Mouse (Mus musculus): Measurements from ENCODE around the gene Unc13d.

Gene Unc13d

DNA sequence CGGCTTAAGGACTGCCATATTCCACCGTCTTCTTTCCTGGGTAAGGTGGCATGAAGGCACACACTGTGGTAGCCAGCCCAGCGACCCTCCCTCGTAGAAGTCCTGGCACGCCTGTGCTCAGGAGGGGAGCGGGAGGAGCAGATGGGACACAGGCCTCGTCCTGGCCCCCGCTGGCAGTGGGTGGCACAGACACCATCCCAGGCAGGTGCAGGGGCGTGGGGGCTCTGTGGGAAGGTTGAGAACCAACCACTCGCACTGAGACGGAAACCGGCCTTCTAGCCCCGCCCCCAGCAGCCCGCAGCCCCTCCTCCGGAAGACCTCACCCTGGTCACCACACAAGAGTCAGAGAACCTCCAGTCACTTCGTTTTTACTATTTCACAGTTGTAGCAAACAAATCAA is 460 bp upstream of the Unc13d start:
- in situ Hi-C loops (cut with MseI, MboI) = no loop called here

DNA sequence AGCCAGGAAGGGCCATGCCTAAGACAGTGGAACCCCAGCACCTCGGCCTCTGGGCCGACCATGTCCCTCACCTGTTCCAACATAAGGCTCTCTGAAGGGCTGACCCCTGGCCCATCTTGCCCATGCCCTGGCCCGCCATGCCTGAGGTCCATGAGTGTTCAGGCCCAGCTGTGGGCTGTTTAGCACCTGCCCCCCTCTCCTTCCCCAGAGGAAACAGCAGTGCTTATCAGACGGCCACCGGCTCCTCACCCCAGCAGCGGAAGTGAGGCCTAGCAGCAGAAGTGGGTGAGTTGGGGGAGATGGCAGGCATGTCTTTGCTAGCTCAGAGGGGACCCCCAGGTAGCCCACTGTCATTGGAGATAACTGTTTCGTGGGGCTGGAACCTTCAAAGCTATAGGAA is 925 bp downstream of the Unc13d start:
- in situ Hi-C loops (cut with MseI, MboI) = no loop called here

DNA sequence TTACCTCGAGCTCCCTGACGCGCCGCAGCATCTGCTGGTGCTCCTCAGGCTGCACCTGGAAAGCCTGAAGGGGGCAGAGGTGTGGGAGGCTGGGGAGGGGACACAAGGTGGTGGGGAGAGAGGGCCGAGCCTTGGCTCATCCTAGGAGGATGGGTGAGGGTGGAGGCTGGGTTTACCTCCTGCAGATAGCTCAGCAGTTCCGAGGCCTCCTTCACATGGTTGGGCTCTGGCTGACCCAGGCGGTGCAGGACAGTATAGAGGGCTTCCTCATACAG is 1.6 kb downstream of the Unc13d start:
- in situ Hi-C loops (cut with MseI, MboI) = no loop called here

DNA sequence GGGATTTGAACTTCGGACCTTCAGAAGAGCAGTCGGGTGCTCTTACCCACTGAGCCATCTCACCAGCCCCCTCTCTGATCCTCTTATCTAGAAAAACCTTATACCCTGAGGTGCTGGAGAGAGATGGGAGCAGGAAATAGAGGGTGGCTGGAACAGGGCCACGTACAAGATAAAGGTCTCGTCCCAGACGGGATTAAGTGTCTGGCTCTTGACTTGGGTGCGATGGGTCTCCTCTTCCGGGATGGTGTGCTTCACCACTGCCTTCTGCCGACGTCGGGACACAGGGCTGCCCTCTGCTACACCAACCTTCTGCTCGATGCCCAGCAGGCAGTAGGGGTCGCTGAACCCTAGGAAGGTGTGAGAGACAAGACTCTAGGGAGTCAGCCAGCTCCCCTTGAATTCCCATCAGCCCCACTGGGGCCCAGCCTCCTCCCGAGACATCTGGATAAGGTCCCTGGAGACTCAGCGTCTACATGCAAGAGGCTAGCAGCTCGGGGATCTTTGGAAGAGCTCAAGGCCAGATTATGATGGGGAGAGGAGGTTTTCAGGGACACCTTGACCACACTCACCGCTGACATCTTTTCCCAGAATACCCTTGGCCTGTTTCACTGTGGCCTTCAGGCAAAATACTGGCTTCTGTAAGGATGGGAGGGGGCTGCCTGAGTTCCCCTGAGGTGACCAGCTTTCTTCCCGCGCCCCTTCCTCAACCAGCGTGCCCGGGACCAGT is 2.1 kb downstream of the Unc13d start:
- in situ Hi-C loops (cut with MseI, MboI) = no loop called here

DNA sequence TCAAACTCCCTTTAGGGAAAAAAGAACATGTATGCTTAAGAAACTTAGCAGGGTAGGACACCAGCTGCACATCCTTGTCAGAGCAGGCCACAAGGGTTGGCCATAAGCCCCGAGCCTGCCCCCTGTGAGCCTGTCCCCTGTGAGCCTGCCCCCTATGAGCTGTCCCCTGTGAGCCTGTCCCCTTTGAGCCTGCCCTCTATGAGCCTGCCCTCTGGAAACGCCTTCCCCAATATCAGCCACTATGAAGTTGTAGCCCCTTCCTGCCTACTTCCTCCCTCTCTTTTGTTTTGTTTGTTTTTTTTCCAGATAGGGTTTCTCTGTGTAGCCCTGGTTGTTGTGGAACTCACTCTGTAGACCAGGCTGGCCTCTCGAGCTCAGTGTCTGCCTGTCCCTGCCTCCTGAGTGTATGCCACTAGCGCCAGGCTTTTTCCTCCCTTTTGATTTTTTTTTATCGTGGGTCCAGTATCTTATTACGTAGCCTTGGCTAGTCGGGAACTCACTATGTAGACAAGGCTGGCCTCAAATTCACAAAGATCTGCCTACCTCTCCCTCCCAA is 3.2 kb downstream of the Unc13d start:
- in situ Hi-C loops (cut with MseI, MboI) = no loop called here

DNA sequence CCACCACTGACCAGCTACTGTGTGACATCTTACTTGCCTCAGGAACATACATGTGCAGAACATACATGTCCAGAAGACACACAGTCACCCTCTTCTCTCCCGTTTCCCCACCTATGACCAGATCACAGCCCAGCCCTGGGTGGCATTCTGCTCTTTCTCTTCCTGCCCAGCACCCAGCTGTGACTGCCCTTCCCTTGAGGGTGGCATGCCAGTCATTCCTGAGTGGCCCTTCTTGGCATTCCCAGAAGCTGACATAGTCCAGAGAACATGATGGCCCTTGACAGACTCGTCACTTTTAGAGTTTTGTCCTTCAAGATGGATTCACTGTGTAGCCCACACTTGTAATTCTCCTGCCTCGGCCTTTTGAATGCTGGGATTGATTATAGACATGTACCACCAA is 5.2 kb downstream of the Unc13d start:
- in situ Hi-C loops (cut with MseI, MboI) = no loop called here

DNA sequence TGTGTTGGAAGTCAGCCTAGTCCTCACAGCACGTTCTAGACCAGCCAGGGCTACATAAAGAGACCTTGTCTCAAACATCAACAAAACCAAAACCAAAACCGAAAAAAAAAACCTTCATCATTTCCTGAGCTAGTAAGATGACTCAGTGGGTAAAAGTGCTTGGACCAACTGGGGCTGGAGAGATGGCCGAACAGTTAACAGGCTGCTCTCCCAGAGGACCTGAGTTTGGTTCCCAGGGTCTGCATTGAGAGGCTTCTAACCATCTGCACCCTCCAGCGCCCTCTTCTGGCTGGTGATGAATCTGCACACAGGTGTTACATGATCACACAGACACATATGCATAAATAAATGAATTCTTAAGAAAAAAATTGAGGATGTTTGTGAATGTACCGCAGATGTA is 6.3 kb downstream of the Unc13d start:
- in situ Hi-C loops (cut with MseI, MboI) = no loop called here

DNA sequence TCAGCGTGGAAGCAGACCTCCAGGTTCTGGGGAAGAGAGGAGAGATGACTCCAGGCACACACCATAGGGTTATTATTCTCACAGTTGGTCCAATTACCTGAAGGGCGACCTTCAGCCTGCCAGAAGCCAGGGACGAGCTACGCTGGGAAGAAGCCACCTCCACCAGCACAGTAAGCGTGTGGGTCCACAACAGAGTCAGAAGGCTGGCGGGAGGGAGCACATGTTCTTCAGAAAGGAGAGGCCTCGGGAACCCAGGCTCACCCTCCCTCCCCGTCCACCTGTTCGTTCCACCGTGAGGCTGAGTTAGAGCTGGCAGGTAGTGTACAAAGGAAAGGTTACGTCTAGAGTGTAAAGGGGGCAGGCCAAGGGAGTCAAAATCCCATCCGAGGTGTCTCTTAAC is 12.4 kb downstream of the Unc13d start:
- in situ Hi-C loops (cut with MseI, MboI) = no loop called here

DNA sequence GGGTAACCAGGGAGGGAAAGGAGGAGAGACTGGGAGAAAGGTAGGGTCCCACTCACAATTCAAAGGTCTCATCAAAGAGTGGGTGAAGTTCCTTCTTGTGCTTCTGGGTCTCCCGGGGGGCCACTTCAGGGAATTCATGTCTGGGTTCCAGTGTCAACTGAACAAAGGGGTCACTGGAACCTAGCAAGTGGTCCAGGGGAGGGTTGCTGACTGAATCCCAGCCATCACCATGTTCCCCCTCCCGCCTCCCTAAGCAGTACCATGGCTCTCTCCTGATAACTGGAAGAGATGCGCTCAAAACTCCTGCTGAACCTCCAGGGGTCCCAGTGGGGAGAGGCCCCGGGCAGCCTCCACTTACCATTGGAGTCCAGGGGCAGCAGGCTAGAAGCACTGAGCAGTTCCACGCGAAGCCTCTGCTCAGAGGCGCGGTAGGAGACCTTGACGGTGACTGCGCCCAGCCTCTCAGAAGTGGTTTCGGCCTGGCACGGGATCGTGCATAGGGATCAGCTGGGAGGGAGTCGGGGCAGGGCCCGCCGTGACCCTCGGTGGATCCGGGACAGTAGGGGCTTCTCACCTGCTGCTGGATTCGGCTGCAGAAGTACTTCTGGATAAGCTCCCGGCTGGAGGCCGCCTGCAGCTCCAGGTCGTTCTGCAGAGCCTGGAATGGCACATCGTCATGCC is 13.4 kb downstream of the Unc13d start:
- in situ Hi-C loops (cut with MseI, MboI) = no loop called here

DNA sequence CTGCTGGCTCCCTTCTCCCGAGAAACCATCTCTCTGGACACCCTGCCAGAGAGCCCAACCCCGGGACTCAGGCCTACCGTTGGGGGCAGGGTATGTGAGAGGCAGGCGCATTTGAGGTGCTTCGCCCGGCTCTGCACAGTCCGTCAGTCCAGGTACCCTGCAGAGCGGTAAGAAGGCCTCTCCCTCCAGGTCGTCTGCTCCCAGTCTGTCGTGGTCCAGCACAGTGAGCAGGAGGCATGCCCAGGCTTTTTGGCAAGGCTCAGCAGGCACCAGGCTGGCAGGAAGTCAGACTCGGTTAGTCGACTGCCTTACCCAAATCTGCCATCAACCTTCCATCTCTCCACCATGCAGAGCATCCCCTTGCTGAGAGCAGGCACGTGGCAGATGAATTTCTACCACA is 14.2 kb downstream of the Unc13d start:
- in situ Hi-C loops (cut with MseI, MboI) = no loop called here

DNA sequence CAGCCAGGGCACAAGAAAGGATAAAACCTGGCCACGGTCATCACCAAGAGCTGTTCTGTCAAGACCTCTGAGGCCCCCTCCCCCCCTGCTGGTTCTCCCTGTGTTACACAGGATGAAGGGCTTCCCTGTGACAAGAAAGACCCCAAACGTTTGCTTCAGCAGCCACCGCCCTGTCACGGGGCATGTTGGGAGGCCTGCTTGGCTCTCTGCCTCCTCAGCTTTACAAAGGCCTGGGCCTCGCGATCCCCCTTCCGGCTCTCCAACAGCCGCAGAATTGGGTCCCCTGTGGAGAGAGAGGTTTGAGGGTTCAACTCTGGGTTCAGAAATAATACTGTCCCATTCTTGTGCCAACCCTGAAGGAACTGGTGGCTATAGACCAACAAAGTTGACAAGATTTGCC is 15.2 kb downstream of the Unc13d start:
- in situ Hi-C loops (cut with MseI, MboI) = no loop called here

DNA sequence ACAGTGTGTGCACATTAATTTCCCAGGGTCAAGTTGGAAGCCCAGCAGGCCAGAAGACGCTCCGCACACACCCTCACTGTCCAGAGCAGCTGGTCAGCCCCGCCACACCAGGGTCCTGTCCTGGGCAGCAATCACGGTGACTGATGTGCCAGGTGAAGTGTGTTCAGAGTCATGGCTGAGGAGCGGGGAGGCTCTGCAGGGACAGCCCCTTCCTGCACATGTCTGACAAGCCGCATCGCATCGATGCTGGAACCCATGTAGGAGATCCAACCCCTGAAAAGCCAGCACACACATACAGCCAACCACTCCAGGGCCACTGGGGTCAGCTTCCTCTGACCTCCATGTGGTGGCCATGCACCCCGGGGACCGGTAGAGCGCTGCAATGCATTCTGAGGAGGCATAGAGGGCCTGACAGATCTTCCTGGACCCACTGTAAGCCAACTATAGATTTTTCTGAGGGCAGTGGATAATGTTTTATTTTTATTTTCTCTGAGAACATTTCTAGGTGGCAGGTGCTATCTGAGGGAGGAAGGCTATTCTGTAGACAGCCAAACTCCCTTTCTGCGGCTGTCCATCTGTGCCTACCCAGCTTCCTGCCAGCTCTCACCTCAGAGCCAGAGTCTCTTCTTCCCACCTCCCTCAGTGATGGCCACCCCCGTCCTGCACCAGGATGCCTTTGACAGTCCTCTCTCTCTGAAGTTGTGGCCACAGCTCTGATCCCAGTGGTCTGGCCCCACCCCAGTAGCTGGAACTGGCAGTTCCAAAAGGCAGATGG is 15.9 kb downstream of the Unc13d start:
- in situ Hi-C loops (cut with MseI, MboI) = no loop called here

DNA sequence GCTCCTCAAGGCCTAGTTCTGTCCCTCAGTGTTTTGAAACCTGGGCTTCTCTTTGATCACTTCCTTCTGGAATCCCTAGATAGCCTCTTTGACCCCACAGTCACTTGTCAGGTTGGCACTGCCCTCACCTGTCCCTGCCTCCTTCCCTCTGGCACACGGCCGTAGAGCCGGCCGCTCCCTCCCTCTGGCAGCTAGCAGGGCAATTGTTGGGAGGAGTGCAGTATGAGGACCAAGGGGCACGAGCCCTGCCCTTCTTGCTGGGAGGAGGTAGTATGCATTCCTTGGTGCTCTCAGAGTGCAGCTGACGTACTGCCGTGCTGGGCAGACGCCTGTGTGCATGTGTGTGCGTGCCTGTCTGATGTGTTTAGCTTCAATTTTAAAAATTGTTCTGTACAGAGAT is 17.2 kb downstream of the Unc13d start:
- in situ Hi-C loops (cut with MseI, MboI) = no loop called here

DNA sequence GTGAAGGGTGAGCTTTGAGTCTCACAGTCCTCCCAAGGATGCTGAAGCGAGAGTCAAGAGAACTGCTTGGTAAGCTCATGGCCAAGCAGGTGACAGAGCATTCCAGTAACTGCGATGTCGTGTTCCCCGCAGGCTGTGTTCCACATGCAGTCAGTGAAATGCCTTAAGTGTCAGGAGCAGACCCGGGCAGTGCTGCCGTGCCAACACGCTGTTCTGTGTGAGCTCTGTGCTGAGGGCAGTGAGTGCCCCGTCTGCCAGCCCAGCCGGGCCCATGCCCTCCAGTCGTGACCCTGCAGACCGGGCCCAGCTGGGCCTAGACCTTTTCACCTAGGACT is 18.1 kb downstream of the Unc13d start:
- in situ Hi-C loops (cut with MseI, MboI) = no loop called here

DNA sequence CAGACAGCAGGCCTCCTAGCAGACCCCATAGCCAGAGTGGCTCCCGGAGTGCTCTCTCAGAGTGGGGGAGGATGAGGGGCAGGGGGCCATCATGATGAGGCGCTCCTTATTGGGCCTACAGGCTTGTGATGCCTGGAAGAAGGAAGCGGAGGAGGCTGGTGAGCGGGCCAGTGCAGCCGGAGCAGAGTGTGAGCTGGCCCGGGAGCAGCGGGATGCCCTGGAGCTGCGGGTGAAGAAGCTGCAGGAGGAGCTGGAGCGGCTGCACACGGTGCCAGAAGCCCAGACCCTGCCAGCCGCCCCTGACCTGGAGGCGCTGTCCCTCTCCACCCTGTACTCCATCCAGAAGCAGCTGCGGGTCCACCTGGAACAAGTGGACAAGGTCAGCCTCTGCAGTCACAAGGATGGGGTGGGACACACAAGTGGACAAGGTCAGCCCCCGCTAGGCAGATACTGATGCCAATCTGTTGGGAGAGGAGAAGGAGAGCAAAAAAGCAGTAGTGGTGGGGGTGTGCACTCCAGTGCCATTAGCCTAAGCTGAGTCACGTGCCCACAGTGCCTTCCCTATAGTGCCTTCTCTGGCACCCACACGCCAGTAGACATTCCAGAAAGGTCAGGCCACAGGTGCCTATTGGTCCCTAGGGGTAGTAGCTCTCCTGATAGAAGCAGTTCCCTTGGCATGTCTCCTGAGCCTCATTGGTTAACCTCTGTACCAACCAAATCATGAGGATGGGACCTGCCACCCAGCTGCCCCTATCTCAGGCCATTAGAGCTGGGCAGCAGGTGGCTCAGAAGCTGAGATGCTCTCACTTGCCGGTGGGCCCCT is 18.7 kb downstream of the Unc13d start:
- in situ Hi-C loops (cut with MseI, MboI) = no loop called here

DNA sequence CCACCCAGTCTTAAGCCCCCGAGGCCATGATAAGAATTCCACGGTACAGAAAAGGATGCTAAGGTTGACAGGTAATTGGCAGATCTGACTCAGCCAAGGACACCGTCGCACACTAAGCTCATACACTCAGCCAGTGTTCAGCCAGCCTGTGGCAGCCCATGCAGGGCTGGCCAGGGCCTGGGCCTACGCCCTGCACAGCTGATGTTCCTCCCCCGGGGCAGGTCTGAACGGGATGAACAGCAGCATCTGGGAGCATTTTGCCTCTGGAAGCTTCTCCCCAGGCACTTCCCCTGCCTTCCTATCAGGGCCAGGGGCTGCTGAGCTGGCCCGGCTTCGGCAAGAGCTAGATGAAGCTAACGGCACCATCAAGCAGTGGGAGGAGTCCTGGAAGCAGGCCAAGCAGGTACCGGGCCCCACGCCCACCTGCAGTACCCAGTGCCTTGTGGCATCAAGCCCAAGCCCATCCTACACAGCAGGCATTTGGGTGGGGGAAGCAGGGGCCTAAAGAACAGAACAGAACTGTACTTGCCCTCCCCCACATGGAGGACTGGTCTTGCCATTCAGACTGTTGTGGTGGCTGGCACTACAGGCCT is 19.6 kb downstream of the Unc13d start:
- in situ Hi-C loops (cut with MseI, MboI) = no loop called here

DNA sequence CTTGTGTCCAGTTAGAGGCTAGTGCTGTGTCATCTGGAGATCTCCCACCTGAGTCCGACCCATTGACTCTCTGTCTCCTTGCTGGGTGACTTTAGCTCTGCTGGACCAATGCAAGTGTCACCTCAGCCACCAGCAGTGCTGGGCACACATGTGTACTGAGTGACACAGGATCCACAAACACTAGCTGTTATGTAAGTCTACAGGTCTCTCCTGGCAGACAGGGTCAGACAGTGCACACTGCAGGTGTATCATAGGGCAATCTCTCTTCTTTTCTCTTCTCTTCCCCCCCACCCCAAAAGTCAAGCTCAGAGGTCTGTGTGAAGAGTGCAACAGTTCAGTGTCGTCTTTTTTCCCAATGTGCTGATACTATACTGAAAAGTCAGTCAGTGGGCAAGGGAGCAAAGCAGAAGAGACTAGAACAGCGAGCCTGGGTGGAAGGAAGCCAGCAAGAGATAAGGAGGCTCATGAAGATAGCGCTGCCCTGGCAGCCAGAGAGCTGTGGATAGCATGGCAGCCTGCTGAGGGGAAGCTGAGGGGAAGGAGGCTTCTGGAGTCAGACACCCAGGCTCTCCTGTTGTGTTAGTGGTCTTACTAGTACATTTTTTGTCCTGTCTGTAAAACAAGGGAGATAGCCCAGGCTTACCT is 20.4 kb downstream of the Unc13d start:
- in situ Hi-C loops (cut with MseI, MboI) = no loop called here

DNA sequence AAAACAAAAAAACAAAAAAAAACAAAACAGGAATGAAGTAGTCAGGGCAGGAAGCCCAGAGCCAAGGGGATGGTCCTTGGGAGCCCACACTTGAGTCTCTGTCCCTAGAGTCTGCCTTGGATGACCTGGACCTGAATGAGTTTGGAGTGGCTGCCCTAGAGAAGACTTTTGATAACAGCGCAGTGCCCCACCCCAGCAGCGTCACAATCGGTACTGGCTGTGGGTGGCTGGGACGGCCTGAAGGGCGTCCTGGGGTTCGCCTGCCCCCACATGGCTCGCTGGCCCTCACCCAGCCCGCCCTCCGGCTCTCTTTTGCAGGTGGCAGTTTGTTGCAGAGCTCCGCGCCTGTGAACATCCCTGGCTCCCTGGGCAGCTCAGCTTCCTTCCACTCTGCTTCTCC is 21.9 kb downstream of the Unc13d start:
- in situ Hi-C loops (cut with MseI, MboI) = no loop called here

DNA sequence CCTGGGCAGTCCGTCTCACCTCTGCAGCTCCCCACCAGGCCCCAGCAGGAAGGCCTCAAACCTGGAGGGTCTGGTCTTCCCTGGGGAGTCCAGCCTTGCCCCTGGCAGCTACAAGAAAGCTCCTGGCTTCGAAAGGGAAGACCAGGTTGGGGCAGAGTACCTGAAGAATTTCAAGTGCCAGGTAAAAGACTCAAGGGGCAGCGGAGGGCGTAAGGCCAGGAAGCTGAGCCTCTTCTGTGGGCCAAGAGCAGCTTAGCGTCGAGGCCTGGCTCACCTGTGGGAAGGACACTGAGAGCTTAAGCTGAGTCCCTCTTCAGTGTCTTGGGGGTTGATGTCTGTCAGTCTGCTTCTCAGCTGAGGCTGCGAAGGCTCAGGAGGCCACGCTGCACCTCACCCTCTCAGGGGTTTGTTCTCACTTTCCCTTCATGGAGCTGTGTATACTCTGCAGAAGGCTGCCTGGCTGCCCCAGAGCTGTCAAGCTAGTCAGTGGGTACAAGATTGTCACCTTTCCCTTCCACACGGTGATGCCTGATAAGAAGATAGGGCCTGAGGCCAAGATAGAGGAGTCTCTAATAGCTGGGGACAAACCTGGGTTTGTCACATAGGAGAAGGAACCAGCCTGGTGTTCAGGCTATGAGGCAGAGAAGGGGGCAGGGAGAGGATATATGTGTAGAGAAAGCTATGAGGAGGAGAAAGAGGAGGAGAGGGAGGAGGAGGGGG is 24.1 kb downstream of the Unc13d start:
- in situ Hi-C loops (cut with MseI, MboI) = no loop called here

DNA sequence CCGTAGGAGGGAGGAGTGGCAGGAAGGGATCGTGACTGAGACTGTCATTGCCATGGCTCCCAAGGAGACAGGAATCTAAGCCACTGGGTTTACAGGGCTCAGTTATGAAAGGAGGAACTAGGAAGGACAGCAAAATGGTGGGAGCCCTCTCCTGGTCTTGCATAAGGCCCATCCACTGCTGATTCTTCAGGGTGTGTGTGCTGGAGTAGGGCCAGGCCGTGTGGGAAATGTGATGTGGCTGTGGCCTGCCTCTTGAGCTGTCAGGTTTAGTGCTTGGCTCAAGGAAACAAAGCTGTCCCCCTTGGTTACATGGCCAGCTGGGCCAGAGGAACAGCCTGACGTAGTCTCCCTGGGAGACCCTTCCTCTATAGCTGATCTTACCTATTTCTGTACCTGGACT is 27.6 kb downstream of the Unc13d start:
- in situ Hi-C loops (cut with MseI, MboI) = no loop called here

DNA sequence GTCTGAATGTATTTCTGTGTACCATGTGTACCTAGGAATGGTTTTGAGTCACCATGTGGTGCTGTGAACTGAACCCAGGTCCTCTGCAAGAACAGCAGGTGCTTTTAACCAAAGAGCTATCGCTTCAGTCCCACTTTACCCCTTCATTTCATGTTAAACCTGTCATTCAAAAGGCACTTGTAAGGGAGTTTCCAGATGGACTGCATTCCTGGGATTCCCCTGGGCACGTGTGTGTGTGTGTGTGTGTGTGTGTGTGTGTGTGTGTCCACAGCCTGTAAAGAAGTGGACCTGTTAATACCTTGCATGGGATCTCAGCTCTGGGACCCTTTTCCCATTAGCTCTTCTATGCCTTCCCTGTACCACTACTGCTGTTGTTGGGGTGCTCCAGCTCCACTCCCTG is 28.2 kb downstream of the Unc13d start:
- in situ Hi-C loops (cut with MseI, MboI) = no loop called here

Data from mouse trophoblast stem cell (cell line).